Mouse (Mus musculus) right cerebral cortex, postnatal 36 days (tissue): ENCODE data around the gene Iqcc.

Experiments used
- DNase-seq, 2 experiments: peaks; one replicate each; pipeline ENCODE4 v3.0.0; 2022; ENCODE audit warnings: low spot score in 2 of 2, mixed read lengths in 1 of 2

Iqcc gene

DNA sequence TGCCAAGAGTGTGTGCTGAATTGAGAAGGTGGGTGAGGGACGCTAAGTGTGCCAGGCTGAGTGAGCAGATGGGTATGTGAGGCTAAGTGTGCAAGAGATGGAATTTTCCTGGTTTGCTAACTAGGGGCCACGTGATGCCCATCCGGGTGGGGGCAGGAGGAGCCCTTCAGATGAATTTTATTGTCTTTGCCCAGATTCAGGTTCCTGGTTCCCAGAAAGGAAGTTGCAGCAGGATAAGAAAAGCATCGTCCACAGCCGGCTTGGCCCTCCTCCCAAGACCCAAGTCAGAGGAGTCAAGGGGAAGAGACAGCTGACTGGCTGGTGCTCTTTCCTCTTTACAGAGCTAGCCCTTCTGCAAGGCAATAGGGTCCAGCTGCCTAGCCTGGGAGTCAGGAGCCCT, 40.4 kb downstream of the Iqcc start, which contains the start of gene Fam167b:
Gene Fam167b (minus strand): TSS at position 84 of the 400 bp plus-strand sequence.
- DNase-seq, result no peak

DNA sequence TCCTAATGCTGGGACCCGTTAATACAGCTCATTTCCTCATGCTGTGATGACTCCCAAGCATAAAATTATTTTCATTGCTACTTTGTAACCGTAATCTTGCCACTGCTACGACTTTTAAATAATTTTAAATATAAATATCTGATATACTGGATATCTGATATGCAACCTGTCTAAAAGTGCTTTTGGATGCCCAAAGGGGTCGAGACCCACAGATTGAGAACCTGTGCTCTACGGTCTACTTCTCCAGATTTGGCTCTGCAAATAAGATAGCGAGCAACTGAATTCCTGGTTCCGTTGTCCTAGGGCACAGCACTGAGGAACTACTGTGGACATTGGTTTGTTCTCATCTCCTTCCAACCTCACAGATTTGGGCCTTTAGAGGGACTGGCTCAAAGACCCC, 41.2 kb downstream of the Iqcc start:
- no peak for DNase-seq

DNA sequence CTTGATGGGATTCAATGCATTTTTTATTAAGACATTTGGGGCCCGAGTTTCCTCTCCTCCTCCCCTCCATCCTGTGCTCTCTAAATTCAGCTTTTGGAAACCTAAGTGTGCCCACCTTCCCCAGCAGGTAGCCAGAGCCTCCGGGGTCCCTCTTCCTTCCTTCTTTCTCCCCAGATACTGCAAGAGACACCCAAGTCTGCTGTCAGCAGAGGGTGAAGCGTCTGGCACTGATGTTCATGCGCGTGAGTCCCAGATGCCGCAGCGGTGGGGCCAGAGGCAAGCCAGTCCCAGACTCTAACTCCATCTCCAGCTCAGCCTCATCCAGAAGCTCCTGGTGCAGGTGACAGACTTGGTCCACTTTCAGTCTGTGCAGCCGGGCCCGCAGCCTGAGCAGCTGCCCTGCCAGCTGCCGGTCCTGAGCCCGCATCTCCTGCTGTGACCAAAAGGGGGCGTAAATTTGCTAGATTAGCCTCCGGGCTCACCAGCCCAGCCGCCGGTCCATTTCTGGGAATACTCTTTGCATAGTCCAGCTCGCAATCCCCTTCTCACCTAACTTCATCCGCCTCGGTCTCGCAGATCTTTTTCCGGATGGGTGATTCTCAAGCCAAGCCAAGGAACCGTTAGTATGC, 41.9 kb downstream of the Iqcc start:
- DNase-seq, result peak; percentile 18 to 25

DNA sequence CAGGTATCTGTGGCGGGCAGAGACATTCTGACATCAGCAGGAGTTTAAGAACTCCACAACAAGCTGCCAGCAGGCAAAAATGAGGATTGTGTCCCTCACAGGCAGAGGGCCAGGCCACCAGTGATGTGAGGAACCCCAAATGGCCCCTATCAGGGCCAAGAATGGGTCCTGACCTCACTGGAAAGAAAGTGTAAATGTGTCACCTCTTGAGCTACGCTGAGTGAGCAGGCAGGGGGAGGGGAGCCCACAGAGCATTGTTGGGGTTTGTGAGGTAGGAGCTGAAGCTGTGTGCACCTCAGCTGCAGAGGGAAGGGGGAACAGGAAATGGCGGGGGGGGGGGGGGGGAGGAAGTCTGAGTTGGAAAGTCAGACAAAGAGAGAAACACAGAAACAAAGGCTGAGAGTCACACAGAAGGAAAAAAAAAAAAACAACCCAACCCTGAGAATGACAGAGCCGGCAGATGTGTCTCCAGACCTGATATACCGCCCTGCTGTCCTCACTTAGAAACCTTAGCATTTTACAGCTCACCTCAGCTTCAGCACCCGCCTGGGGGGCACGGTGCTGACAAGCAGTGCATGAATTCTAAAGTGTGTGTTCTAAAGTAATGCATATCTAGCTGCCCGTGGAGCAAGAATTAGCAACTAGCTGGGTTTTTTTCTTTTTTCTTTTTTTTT, 43.6 kb downstream of the Iqcc start:
- no peak for DNase-seq

- DNase-seq, result no peak
These were observed 45.5 kb downstream of the Iqcc start, which contains the start of gene Lck for GRCm38 (mm10) chr4:129573430-129573829. Lck (minus strand) TSS chr4:129573641.

- DNase-seq, result no peak
These were observed 45.9 kb downstream of the Iqcc start for GRCm38 (mm10) chr4:129573093-129573370.

- no peak for DNase-seq
These were observed 46.4 kb downstream of the Iqcc start for GRCm38 (mm10) chr4:129572236-129573092.

- DNase-seq, result no peak
These were observed 47.3 kb downstream of the Iqcc start for GRCm38 (mm10) chr4:129571551-129572084.

GRCm38 (mm10) chr4:129570028-129570427, 48.9 kb downstream of the Iqcc start:
- no peak for DNase-seq

DNA sequence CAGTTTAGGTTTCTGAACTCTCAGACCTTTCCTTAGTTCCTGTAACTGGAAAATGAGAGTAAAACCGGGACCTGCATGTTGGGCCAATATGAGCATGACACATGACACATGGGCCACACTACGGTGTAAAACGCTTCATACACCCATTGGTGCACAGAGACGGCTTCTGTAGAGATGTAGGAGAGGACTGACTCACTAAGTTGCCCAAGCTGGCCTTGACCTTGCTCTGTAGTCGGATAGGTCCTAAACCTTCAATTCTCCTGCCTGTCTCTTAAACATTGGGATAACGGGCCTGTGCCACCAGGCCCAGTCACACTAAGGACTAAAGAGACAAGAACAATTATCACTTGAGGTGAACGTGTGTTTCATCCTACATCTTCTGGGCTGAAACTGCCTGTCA, 50.5 kb downstream of the Iqcc start:
- no peak for DNase-seq

GRCm38 (mm10) chr4:129565139-129565538, 53.8 kb downstream of the Iqcc start:
- DNase-seq, result no peak
